Mouse (Mus musculus): ENCODE measurements around the gene Syt7.

Syt7 gene

GRCm38 (mm10) chr19:10388615-10389313 lies at the start of gene Syt7:
Syt7 (plus strand) TSS chr19:10389090.
- peak; percentile 70 for DNase-seq

- no peak for DNase-seq
These were observed 49.6 kb upstream of the Syt7 start for GRCm38 (mm10) chr19:10339271-10339670.

GRCm38 (mm10) chr19:10340661-10341060 lies 48.2 kb upstream of the Syt7 start:
- DNase-seq: no peak

- DNase-seq: peak; percentile 47
These were observed 47.7 kb upstream of the Syt7 start for GRCm38 (mm10) chr19:10341152-10341551.

- no peak for DNase-seq
These were observed 47.0 kb upstream of the Syt7 start for GRCm38 (mm10) chr19:10341817-10342439.

GRCm38 (mm10) chr19:10343866-10344265 lies 45.0 kb upstream of the Syt7 start:
- no peak for DNase-seq

- no peak for DNase-seq
These were observed 43.2 kb upstream of the Syt7 start for GRCm38 (mm10) chr19:10345696-10346095.

GRCm38 (mm10) chr19:10347628-10348273 lies 41.1 kb upstream of the Syt7 start:
- no peak for DNase-seq

GRCm38 (mm10) chr19:10352218-10352617 lies 36.7 kb upstream of the Syt7 start:
- no peak for DNase-seq

GRCm38 (mm10) chr19:10354830-10355229 lies 34.1 kb upstream of the Syt7 start:
- no peak for DNase-seq

- DNase-seq: no peak
These were observed 31.9 kb upstream of the Syt7 start for GRCm38 (mm10) chr19:10356845-10357503.

- DNase-seq: no peak
These were observed 29.6 kb upstream of the Syt7 start for GRCm38 (mm10) chr19:10359105-10359946.

GRCm38 (mm10) chr19:10362473-10363129 lies 26.3 kb upstream of the Syt7 start:
- no peak for DNase-seq

- DNase-seq: no peak
These were observed 25.0 kb upstream of the Syt7 start for GRCm38 (mm10) chr19:10363869-10364268.

GRCm38 (mm10) chr19:10366116-10366845 lies 22.6 kb upstream of the Syt7 start:
- DNase-seq: no peak

GRCm38 (mm10) chr19:10367802-10368201 lies 21.1 kb upstream of the Syt7 start:
- DNase-seq: no peak

- DNase-seq: no peak
These were observed 19.0 kb upstream of the Syt7 start for GRCm38 (mm10) chr19:10369936-10370335.

- DNase-seq: no peak
These were observed 15.7 kb upstream of the Syt7 start for GRCm38 (mm10) chr19:10373191-10373590.

GRCm38 (mm10) chr19:10375260-10375659 lies 13.6 kb upstream of the Syt7 start:
- DNase-seq: no peak

GRCm38 (mm10) chr19:10379978-10380377 lies 8.9 kb upstream of the Syt7 start:
- DNase-seq: no peak

- no peak for DNase-seq
These were observed 1.2 kb upstream of the Syt7 start for GRCm38 (mm10) chr19:10387660-10388059.

Data from thymus, postnatal 14 days (tissue).